Mouse (Mus musculus): Measurements from ENCODE around the gene Ptp4a2. TPM values are rescaled to one million over a fixed set of nuclear protein-coding genes. Genes with fewer than 3 reads are reported as not detected.

Gene Ptp4a2
- polyA plus RNA-seq, 1 experiment, result 32.4 TPM

DNA sequence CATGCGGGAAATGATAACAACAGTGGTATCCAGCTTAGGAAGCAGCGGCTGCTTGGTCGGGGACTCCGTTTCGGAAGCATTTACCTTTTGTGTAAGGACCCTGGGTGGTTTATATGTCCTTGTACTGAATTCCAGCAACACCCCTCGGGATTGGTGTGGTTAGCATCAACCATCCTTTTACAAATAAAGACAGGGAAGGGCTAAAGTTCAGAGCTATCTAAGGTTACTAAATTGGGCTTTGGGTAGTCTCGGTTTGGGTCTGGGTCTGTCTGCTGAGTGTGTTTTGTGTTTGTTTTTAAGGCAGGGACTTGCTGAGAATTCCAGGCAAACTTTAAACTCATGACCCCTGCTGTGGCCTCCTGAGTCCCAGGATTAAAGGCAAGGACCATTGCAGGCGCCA lies 15.2 kb upstream of the Ptp4a2 start:
- DNase-seq (ENCODE audit: low read depth), result no peak

DNA sequence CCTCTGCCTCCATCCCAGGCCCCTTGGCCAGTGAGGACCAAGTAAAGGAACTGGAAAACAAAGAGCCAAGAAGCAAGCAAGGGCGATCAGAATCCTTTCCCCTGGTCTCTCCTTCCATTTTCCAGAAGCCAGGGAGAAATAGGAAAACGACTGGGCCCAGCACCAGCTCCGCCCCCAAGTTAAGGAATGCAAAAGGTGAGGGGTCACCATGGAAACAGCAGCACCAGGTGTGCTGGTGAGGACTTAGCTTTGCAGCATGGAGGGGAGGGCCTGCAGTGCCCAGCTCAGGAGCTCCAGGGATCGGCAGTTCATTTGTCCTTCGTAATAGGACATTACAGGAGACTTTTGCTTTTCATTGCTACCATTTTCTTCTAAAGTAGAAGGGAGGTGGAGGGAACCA lies 13.0 kb upstream of the Ptp4a2 start:
- no peak for DNase-seq (ENCODE audit: low read depth)

DNA sequence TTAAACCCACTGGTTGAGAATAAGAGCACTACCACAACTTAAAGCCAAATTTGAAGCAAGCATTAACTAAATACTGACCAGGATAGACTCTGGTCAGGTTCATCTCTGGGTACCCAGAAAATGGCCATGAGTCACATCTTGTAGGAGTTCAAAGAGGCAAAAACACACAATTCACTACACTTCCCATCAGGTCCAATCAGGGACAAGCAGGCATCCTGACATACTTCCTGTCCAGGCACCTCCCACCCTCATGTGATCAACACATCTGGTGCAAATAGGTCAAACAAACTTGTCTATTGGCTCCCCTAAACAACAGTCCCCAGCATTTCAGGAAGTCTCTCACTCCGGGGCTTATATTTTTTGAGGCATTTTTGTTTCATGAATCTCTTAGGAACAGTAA lies 7.7 kb upstream of the Ptp4a2 start:
- DNase-seq (ENCODE audit: low read depth), result no peak

DNA sequence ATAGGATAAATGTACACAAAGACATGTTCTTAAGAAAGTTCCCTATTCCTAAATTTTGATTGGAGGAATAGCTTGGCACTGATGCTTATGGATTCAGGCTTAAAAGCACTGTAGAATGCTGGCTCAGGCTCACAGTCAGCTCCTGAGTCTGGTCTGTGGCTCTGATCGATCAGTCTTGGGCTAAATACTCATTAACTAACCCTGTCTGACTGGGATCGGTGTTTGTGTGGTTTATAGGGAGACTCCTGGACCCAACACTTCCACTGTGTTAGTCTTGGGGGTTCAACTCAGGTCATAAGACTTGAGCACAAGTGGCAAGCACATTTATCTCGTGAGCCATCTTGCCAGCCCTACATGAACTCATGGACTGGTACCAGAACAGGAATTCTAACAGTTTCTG lies 6.0 kb upstream of the Ptp4a2 start:
- no peak for DNase-seq (ENCODE audit: low read depth)

DNA sequence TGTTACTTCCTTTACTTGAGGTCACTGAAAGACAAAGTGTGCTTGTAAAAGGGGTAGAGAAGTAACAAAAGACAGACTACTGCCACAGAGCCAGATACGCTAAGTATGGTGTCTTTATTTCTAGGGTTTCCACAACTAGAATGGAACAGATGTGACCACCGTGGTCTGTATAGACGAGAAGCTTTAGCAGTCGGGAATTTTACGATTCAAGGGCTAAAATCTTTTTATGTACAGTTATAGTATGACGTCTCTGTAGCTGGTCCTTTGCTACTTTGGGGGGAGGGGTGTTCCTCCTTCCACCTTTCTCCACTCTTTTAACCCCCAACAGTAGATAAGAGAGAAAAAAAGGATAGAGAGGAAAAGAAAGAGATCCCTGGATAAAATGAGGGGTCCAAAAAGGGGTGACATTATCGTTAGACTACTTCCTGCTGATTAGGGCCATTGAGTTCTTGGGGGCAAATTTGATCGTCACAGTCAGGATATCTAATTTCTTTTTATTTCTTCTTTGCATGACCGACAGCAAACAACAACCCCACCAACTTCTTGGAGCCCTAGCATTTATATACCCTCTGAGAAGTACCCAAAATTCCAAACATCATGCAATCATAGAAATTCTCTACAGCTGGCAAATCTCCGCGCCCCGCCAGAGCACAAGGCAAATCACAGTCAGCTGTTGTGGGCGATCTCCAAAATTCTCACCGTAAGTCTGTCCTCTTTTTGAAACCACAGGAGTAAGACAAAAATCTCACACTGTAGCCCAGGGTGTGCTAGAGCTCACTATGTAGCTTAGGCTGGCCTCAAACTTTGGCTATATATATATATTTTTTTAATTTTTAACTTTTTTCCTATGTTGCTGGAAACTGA lies 818 bp downstream of the Ptp4a2 start:
- DNase-seq (ENCODE audit: low read depth), result no peak

DNA sequence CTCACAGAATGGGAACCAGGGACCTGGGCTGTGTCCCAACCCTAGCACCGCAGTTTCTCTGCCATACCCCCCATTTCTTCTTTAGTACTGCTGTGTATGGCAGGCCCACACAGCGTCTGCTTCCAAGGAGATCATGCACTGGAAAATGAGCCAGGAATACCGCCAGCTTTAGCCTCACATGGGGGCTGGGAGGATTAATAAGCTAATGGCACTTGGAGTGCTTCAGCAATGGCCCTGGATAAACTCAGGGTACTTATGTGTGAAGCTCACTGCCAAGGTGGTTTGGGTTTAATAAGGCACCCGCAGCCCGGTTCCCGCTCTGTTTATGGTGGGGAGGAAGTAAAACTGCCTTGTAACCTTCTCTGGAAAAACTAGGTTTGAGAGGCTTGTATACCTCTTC lies 6.6 kb downstream of the Ptp4a2 start:
- no peak for DNase-seq (ENCODE audit: low read depth)

DNA sequence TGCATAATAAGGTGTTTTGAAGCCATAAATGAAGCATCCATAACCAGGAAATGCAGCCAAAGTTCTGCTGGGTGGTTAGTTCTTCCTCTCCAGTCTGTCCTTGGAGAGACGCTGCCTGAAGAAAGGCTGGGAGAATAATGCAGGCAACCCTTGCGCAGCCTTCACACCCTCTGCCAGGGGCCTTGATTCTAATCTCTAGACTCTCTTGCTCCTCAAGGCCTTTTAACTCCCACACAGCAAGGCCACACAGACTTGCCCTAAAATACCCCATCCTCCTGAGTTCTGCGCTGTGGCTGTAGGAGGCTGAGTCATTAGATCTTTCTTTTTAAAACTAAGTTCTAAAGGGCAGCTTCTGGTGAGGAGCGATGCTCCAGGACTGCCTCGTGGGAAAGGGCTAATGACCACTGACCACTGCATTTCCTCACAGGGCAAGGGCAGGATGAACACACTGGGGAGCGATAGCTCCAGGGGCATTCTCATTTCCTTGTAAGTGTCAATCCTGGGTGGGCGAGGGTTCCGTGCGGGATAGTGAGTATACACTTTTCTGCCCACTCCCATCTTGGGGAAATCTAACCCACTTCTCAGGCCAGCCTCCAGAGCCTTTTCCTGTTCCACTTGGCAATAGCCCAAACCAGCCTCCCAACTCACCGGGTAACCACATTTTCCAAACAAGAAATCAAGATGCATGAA lies 7.6 kb downstream of the Ptp4a2 start:
- no peak for DNase-seq (ENCODE audit: low read depth)

DNA sequence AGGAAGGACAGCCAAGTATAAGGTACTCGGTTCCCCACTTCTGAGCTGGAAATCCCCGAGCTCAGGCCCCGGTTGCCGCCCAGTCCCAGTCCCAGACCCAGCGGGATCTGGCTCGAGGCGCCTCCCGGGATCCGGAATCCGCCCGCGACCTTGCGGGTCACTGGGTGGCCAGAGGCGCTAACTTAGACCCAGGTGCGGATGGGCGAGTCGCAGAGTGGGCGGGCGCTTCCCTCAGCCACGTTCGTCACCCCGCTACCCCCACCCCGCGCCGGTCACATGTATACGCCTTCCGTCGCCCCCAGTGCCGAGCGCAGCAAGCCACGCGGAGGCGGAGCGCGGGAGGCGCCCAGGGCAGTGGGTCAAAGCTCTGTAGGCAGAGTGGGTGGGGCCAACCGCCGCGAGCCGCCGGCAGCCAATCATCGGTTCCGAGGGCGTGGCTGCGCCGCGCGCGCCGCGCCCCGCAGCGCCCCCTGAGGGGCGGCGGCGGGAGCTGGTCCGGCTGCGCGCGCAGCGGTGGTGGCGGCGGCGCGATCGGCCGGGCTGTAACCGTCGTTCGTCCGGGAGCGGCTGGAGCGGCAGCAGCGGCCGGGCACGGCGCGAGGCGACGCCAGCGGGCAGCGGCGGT lies 8.8 kb downstream of the Ptp4a2 start:
- DNase-seq (ENCODE audit: low read depth), result no peak

DNA sequence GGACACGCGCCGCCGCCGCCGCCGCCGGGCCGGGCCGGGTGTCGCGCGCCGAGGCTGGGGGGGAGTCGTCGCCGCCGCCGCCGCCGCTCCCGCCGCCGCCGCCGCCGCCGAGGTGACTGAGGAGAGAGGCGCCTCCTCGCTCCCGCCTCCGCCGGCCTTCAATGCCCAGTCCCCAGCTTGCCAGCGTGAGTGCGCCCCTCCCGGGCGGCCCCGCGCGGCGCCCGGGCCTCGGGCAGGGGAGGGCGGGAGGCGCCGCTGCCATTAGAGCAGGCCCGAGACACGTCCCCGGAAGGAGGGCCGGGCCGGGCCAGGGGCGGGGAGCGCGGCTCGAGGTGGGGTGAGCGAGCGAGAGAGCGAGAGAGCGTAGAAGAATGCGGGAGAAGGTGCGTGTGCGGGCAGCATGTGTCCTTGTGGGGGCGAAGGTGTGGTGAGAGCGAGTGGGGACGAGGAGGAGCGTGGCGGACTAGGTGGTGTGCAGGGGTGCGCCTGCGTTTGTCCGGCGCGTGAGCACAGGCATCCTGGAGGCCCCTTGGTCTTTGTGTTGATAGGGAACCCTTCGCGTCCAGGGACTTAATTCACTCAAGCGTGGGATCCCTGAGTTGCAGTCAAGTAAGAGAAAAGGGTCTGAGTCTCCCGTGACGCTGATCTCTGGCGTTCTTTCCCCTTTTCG lies 9.5 kb downstream of the Ptp4a2 start:
- no peak for DNase-seq (ENCODE audit: low read depth)

DNA sequence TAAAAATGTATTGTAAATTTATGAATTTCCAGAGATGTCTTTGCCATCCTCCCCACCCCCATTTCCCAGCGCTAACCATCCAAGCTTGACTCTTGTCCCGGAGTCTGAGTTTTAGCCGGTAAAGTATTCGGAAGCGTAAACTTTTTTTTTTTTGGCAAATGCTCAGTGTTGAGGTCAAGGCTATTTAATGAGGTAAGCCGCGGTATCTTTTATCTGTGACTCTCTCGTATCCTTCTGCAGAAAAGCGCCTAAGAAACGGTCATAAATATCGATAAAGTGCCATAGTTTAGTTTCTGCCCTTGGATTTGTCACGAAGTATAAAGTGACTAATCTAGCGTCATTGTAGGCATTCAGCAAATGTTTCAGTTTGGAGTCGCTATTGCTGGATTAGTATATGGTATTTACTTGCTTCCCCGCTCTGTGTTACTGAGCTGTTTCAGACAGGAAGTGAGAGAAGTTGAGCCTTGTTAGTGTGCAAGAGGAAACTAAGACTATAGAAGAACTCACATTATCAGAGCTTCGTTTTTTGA lies 10.1 kb downstream of the Ptp4a2 start:
- DNase-seq (ENCODE audit: low read depth), result no peak

DNA sequence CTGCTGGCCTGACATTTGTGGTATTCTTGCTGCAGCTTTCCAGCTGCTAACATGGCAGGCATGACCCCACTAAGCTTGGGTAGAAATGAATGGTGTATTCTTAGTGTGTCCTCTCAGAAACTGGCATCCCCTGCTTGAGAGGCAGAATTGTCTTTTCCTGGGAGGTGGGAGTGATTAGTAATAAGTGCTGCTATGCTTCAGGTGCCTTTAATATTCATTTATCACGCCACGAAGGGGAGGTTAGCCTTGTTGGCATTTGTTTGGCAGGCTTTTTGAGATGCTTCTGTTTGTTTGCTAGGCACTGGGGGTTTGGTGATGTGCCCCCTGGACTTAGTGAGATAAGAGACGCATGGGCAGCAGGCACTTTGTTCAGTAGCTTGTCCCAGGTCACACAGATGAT lies 11.3 kb downstream of the Ptp4a2 start:
- DNase-seq (ENCODE audit: low read depth), result no peak

DNA sequence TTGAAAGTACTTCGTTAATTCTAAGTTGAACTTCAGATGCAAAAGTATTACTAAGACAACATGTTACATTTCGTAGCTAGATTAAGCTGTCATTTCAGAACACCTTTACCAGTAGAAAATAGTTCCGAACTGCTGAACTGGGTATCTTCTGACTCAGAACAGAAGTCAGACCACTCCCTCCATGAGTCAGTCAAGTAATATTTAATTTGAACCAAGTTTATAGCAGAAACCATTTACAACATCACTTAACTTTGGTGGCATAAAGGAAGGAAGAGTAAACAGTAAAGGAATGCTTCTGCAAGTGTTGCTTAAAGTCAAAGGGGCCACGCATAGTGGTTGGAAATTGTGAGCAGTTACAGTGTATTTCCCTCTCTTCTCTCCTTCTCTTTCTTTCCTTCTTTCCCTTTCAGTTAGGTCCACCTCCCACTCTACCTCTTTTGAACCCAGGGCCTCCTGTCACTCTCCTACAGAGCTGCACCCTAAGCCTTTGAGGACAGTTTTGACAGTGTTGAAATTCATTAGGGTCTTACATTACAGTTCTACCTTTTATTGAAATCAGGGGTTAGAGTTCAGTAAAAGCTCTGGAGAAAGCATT lies 12.3 kb downstream of the Ptp4a2 start:
- no peak for DNase-seq (ENCODE audit: low read depth)

DNA sequence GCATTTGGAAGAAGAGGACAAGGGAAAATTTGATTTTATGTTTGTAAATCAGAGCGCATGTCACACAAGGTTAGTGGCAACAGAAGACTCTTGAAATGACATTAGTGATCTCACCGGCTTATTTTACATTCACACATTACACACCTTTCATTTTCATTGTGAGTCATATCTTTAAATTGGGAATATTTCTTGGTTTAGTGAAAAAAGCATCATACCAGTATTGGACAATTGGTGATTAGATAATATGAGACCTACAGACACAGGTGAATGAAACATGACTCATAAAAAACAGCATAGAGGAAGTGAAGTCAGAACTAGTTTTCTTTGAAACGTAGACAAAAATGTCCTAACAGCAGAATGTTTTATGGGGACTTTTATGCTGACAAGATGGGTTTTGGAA lies 16.6 kb downstream of the Ptp4a2 start:
- no peak for DNase-seq (ENCODE audit: low read depth)

DNA sequence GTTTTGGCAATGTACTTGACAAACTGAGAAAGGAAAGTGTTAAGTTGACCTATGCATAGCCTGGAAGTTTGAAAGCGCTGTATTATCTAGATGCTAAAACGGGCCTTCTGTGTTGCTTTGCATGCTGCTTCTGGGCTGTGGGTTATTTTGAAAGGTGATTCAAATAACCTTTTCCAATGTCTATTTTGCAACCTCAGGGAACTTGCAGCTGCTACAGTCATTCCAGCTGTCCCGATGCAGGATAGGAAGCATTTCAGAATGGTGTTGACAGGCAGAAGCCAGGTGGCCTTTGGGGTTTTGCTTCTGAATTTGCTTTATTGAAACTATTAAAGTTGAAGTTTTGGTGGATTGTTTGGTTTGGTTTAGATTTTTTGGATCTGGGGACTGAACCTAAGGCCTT lies 17.1 kb downstream of the Ptp4a2 start:
- DNase-seq (ENCODE audit: low read depth), result no peak

DNA sequence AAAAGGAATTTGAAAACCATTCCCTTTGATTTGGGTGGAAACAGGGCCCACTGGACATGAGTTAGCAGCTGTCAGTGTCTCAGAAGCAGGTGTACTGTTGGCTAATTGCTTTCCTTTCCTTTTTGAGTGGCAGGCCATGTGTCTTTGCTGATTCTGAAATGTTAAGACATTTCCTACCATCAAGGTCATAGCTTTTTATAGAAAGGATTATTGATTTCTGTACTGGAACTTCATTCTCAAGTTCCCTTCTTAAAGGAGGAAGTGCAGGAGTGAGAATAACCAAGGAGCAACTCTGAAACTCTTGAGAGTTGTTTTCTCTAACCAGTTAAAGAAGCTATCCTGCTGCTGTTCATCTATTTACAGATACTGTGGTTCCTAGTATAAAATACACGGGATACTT lies 18.8 kb downstream of the Ptp4a2 start:
- DNase-seq (ENCODE audit: low read depth), result no peak

DNA sequence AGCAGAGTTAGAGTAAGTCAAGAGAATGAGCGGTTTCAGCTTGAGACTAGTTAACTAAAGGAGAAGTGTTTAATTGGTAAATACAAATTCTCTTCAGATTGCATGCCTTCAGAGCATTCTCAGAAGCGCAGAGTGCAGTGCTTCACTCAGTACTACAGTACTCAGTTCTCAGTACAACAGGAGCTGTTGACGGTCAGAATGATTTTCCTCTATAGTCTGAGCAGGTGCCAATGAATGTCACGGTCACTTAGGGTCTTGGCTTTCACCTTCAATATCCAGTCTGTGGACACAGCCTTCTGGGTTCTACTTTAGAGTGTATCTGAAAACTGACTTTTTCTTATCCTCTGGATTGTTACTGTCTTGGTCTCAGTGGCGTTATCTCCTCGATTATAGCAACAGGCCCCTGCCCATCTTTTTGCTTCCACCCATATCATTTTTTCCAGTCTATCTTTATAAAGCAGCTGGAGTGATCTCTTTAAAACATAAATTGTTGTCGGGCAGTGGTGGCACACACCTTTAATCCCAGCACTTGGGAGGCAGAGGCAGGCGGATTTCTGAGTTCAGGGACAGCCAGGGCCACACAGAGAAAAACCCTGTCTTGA lies 19.4 kb downstream of the Ptp4a2 start:
- no peak for DNase-seq (ENCODE audit: low read depth)

DNA sequence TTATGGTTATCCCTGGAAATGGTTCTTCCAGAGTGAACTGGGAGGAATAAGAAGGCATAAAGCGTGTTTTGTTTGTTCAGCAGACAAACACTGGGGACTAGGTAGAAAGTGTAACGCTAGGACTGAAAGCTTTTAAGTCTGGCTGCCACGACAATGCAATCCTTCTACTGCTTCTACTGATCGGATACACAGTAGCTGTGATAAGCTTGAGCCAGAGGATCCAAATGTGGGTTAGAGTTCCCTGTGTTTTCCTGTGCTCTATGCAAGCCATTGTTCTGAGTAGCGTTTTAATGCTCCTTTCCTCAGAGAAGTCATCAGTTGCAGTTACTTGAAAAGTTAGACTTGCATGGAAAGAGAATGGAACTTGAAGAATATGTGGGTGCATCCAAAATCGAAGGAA lies 23.6 kb downstream of the Ptp4a2 start:
- no peak for DNase-seq (ENCODE audit: low read depth)

DNA sequence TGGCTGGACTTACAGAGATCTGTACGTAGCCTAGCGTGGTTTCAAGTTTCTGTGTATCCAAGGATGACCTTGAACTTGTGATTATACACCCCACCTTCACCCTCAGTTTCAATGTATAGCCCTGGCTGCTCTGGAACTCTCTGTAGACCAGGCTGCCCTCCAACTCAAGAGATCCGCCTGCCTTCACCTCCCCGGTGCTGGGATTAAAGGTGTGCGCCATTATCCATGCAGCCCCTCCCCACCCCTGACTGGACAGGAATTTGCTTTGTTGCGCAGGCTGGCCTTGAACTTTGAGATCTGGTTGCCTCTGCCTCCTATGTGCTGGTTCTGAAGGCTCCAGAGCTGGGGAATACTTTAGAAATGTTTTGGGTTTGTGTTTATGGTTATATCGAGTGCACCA lies 24.3 kb downstream of the Ptp4a2 start:
- no peak for DNase-seq (ENCODE audit: low read depth)

DNA sequence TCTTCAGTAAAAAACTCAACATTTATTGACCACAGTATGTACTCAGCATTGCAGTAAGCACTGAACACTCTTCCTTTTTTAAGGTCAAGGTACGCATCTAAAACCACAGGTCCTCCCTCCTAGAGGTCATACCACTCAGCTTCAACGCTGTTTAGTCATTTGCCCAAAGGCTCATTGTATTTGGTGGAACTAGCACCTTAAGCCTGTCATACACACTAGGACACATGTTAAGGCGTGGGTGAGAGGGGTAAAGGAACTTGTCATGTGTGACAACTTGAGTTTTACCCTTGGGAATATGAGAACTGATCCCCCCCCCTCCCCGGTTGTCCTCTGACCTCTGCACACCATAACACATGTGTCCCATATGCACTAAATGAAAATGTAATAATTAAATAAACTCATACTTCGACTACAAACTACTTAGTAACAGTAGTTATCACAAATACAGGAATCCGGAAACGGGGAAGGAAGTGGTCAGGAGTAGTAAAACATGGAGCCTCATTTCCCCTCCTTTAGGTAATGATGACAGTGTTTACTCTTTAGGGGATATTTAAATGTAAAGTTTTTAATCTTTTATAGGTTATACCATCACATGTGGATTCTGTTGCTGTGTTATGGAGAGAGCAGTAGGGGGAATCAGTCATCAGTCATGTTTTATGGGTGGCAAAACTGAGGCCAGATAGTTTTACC lies 29.0 kb downstream of the Ptp4a2 start:
- no peak for DNase-seq (ENCODE audit: low read depth)

DNA sequence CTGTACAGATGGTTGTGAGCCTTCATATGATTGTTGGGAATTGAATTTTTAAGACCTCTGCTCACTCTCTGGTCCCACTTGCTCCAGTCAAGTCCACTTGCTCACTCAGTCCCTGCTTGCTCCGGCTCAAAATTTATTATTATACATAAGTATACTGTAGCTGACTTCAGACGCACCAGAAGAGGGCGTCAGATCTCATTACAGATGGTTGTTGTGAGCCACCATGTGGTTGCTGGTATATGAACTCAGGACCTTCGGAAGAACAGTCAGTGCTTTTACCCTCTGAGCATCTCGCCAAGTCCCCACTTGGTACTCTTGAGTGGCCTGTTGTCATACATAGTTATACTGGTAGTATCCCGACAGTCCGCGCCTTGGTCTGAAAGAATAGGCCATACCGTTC lies 35.8 kb downstream of the Ptp4a2 start:
- no peak for DNase-seq (ENCODE audit: low read depth)

DNA sequence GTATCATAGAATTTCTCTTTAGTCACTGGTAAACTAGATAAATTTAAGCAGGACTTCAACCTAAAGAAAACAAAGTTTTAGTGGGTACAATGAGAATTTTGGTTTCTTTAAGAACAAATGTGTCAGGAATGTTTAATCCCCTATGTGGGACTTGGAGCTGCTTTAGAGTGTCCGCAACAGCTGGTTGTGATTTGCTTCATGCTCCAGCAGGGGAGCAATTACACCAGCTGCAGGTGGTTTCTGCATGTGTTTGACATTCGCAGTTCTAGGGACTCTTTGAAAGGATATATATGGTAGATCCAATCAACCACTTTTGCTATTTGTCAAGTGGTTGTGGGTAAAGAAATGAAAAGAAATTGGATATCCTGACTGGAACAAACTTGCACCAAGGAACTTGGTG lies 39.5 kb downstream of the Ptp4a2 start:
- no peak for DNase-seq (ENCODE audit: low read depth)

All from gonadal fat pad, adult 2 months (tissue).